Mouse (Mus musculus) heart, embryonic 15.5 days (tissue): Measurements from ENCODE around the gene Drg2. TPM values are rescaled to one million over a fixed set of nuclear protein-coding genes. Genes with fewer than 3 reads are reported as not detected.
A peak's percentile ranks its signal among the peaks of the same experiment; 100 is the strongest.

Source experiments
- ATAC-seq: fragments of 200-750 bp; cut with Nextera tagmentation; replicated peaks from 2 replicates; pipeline ENCODE4 v1.8.0; 2017; ENCODE audit warnings: low read depth, moderate TSS enrichment; ENCODE audit not compliant: insufficient number of reproducible peaks, insufficient read depth, low FRiP score
- H3K27ac ChIP-seq: fragments of 300-500 bp; sonication (generic); 2 replicates; pipeline ENCODE4 v1.5.1; 2015; ENCODE audit warnings: mild to moderate bottlenecking, inconsistent platforms
- H3K27me3 ChIP-seq: fragments of 300-500 bp; sonication (generic); 2 replicates; pipeline ENCODE4 v1.6.1; 2015; ENCODE audit warnings: inconsistent platforms
- H3K36me3 ChIP-seq: fragments of 300-500 bp; sonication (generic); 2 replicates; pipeline ENCODE4 v1.6.1; 2015; ENCODE audit warnings: mild to moderate bottlenecking, inconsistent platforms
- H3K4me1 ChIP-seq: fragments of 300-500 bp; sonication (generic); replicated peaks from 2 replicates; pipeline ENCODE4 v1.6.1; 2015; ENCODE audit warnings: inconsistent platforms
- H3K4me2 ChIP-seq: fragments of 300-500 bp; sonication (generic); 2 replicates; pipeline ENCODE4 v1.6.1; 2015; ENCODE audit warnings: inconsistent platforms, mild to moderate bottlenecking, moderate library complexity
- H3K4me3 ChIP-seq: fragments of 300-500 bp; sonication (generic); 2 replicates; pipeline ENCODE4 v1.5.1; 2015; ENCODE audit warnings: mild to moderate bottlenecking, inconsistent platforms
- H3K9ac ChIP-seq: fragments of 300-500 bp; sonication (generic); 2 replicates; pipeline ENCODE4 v1.6.1; 2015; ENCODE audit warnings: mild to moderate bottlenecking, inconsistent platforms
- H3K9me3 ChIP-seq: fragments of 300-500 bp; sonication (generic); replicated peaks from 2 replicates; pipeline ENCODE4 v1.6.1; 2016; ENCODE audit warnings: inconsistent platforms
- WGBS: fragments of 180-500 bp; shearing (Covaris S2); methylation state at CpG from one replicate; pipeline ENCODE4 v1.1.7; 2015; ENCODE audit warnings: mixed read lengths; 5-methylcytosine and 5-hydroxymethylcytosine counted together
- polyA plus RNA-seq: library from polyadenylated mRNA; unstranded; fragments of >200 nt; fragmentation: Nextera tagmentation; extraction: Ambion mirVana; gene quantifications from 2 replicates; pipeline ENCODE4 v1.2.1, GENCODE M21; 2015

The Drg2 gene
- 54.0 and 69.8 TPM in 2 replicates for polyA plus RNA-seq

GRCm38 (mm10) chr11:60454080-60454744 lies at the start of gene Drg2:
TSS of gene Drg2 (plus strand) at chr11:60454591.
- H3K36me3 ChIP-seq: peaks cover 21% of the 10 kb centered on the region
- ATAC-seq: peak; percentile 63; the same call in 1 of the 2 replicates
- peak within 1 kb of the TSS; percentile 72 for H3K27ac ChIP-seq
- H3K9ac ChIP-seq: peak within 1 kb of the TSS; percentile 80
- peak within 1 kb of the TSS; percentile 83 for H3K4me3 ChIP-seq
- peaks cover 11% of the 10 kb centered on the region for H3K4me1 ChIP-seq
- peak within 1 kb of the TSS; percentile 80 for H3K4me2 ChIP-seq
- 4% methylated on average over 27 of the region's 27 CpGs for WGBS
- 0 out of 2 replicates have a peak, but pooled peaks cover 4% of the 10 kb centered on the region for H3K27me3 ChIP-seq
- H3K9me3 ChIP-seq: no peaks in the 10 kb centered on the region

GRCm38 (mm10) chr11:60406606-60407005 lies 47.8 kb upstream of the Drg2 start:
- H3K9me3 ChIP-seq: no peaks in the 10 kb centered on the region
- no peaks in the 10 kb centered on the region for H3K27me3 ChIP-seq
- H3K4me3 ChIP-seq: no peak overlapping the region
- no peaks in the 10 kb centered on the region for H3K4me1 ChIP-seq
- WGBS: 100% methylated on average over 1 of the region's 1 CpGs
- no peak for ATAC-seq
- no peak overlapping the region for H3K27ac ChIP-seq
- H3K4me2 ChIP-seq: no peak overlapping the region
- H3K9ac ChIP-seq: no peak overlapping the region
- peaks cover 72% of the 10 kb centered on the region for H3K36me3 ChIP-seq

- Histone ChIP-seq H3K4me1 (peaks cover 19% of the 10 kb centered on the region), H3K4me2 (no peak overlapping the region), H3K27ac (no peak overlapping the region), H3K36me3 (peaks cover 17% of the 10 kb centered on the region; the same call in 1 of the 2 replicates), H3K4me3 (no peak overlapping the region), H3K9me3 (no peaks in the 10 kb centered on the region), H3K27me3 (no peaks in the 10 kb centered on the region), H3K9ac (no peak overlapping the region)
- WGBS: 7% methylated on average over 3 of the region's 3 CpGs
- no peak for ATAC-seq
Measured at GRCm38 (mm10) chr11:60412173-60412572, 42.2 kb upstream of the Drg2 start.

GRCm38 (mm10) chr11:60412921-60413320 lies 41.5 kb upstream of the Drg2 start:
- no peaks in the 10 kb centered on the region for H3K27me3 ChIP-seq
- no peak overlapping the region for H3K4me3 ChIP-seq
- WGBS: 90% methylated on average over 2 of the region's 2 CpGs
- no peak overlapping the region for H3K27ac ChIP-seq
- no peak overlapping the region for H3K9ac ChIP-seq
- no peak for ATAC-seq
- H3K4me2 ChIP-seq: no peak overlapping the region
- peaks cover 10% of the 10 kb centered on the region; the same call in 1 of the 2 replicates for H3K36me3 ChIP-seq
- H3K4me1 ChIP-seq: peaks cover 19% of the 10 kb centered on the region
- H3K9me3 ChIP-seq: no peaks in the 10 kb centered on the region

GRCm38 (mm10) chr11:60416590-60416962 lies 37.8 kb upstream of the Drg2 start:
- peak overlapping the region; percentile 83 for H3K4me2 ChIP-seq
- H3K4me1 ChIP-seq: peaks cover 30% of the 10 kb centered on the region
- H3K27me3 ChIP-seq: no peaks in the 10 kb centered on the region
- peak overlapping the region; percentile 79 for H3K9ac ChIP-seq
- peak overlapping the region; percentile 54 for H3K27ac ChIP-seq
- ATAC-seq: peak; percentile 19
- H3K9me3 ChIP-seq: no peaks in the 10 kb centered on the region
- no peaks in the 10 kb centered on the region for H3K36me3 ChIP-seq
- peak overlapping the region; percentile 90 for H3K4me3 ChIP-seq
- 0% methylated on average over 21 of the region's 21 CpGs for WGBS

- peak within 1 kb of the TSS; percentile 87 for H3K27ac ChIP-seq
- H3K27me3 ChIP-seq: no peaks in the 10 kb centered on the region
- H3K4me3 ChIP-seq: peak within 1 kb of the TSS; percentile 90
- no peaks in the 10 kb centered on the region for H3K9me3 ChIP-seq
- H3K4me1 ChIP-seq: peaks cover 30% of the 10 kb centered on the region
- peak within 1 kb of the TSS; percentile 90 for H3K4me2 ChIP-seq
- under 1% methylated on average over 67 of the region's 81 CpGs for WGBS
- ATAC-seq: peak; percentile 97
- H3K36me3 ChIP-seq: no peaks in the 10 kb centered on the region
- peak within 1 kb of the TSS; percentile 87 for H3K9ac ChIP-seq
Measured at GRCm38 (mm10) chr11:60416963-60417716, 37.3 kb upstream of the Drg2 start, which contains the start of gene Gid4. TSS of gene Gid4 (plus strand) at chr11:60417145.

GRCm38 (mm10) chr11:60417717-60418472 lies 36.5 kb upstream of the Drg2 start, which contains the start of gene Atpaf2:
TSS of gene Atpaf2 (minus strand) at chr11:60418457.
- H3K4me1 ChIP-seq: peaks cover 30% of the 10 kb centered on the region
- H3K4me2 ChIP-seq: peak within 1 kb of the TSS; percentile 90
- H3K27me3 ChIP-seq: no peaks in the 10 kb centered on the region
- peak within 1 kb of the TSS; percentile 90 for H3K4me3 ChIP-seq
- WGBS: under 1% methylated on average over 39 of the region's 39 CpGs
- H3K9ac ChIP-seq: peak within 1 kb of the TSS; percentile 87
- peak within 1 kb of the TSS; percentile 87 for H3K27ac ChIP-seq
- peak; percentile 12; the same call in 1 of the 2 replicates for ATAC-seq
- H3K9me3 ChIP-seq: no peaks in the 10 kb centered on the region
- no peaks in the 10 kb centered on the region for H3K36me3 ChIP-seq

- H3K4me1 ChIP-seq: peaks cover 30% of the 10 kb centered on the region
- H3K27ac ChIP-seq: peak overlapping the region; percentile 87; the same call in 1 of the 2 replicates
- no peaks in the 10 kb centered on the region for H3K36me3 ChIP-seq
- no peak for ATAC-seq
- peak overlapping the region; percentile 90 for H3K4me2 ChIP-seq
- no peaks in the 10 kb centered on the region for H3K27me3 ChIP-seq
- WGBS: 5% methylated on average over 6 of the region's 6 CpGs
- peak overlapping the region; percentile 87 for H3K9ac ChIP-seq
- peak overlapping the region; percentile 90 for H3K4me3 ChIP-seq
- no peaks in the 10 kb centered on the region for H3K9me3 ChIP-seq
Measured at GRCm38 (mm10) chr11:60418473-60418803, 36.0 kb upstream of the Drg2 start.

- Histone ChIP-seq H3K4me2 (no peak overlapping the region), H3K9ac (no peak overlapping the region), H3K36me3 (no peaks in the 10 kb centered on the region; the same call in 1 of the 2 replicates), H3K27me3 (no peaks in the 10 kb centered on the region), H3K4me1 (peaks cover 11% of the 10 kb centered on the region), H3K9me3 (no peaks in the 10 kb centered on the region), H3K4me3 (no peak overlapping the region), H3K27ac (no peak overlapping the region)
- ATAC-seq: no peak
- 65% methylated on average over 6 of the region's 6 CpGs for WGBS
Measured at GRCm38 (mm10) chr11:60422046-60422668, 32.2 kb upstream of the Drg2 start.

GRCm38 (mm10) chr11:60423006-60423405 lies 31.4 kb upstream of the Drg2 start:
- Histone ChIP-seq H3K9ac (no peak overlapping the region), H3K4me2 (no peak overlapping the region), H3K27ac (no peak overlapping the region), H3K27me3 (no peaks in the 10 kb centered on the region), H3K4me1 (peaks cover 11% of the 10 kb centered on the region), H3K9me3 (no peaks in the 10 kb centered on the region), H3K36me3 (peaks cover 6% of the 10 kb centered on the region; the same call in 1 of the 2 replicates), H3K4me3 (no peak overlapping the region)
- 95% methylated on average over 1 of the region's 1 CpGs for WGBS
- no peak for ATAC-seq
